Mouse (Mus musculus) adrenal gland, postnatal 25 days (tissue): Measurements from ENCODE around the gene Gm20662. TPM values are rescaled to one million over a fixed set of nuclear protein-coding genes. Genes with fewer than 3 reads are reported as not detected.
A peak's percentile ranks its signal among the peaks of the same experiment; 100 is the strongest.

ENCODE experiments used
- DNase-seq: peaks from one replicate; pipeline ENCODE4 v3.0.0; 2021; ENCODE audit warnings: mixed read lengths
- microRNA-seq, 2 experiments: library from miRNA; unstranded; fragments of <30 nt; microRNA quantifications; one replicate each; pipeline ENCODE4 v1.2.0; 2021
- total RNA-seq: library from RNA; stranded (reverse); gene quantifications from 2 replicates; pipeline ENCODE4 v1.2.3, GENCODE M21; 2021

Gene Gm20662
- total RNA-seq, 1 experiment from 2014 or later, result 2.8 TPM

- no peak for DNase-seq
Observed at GRCm38 (mm10) chr9:108093586-108093985, 97.4 kb downstream of the Gm20662 start.

DNA sequence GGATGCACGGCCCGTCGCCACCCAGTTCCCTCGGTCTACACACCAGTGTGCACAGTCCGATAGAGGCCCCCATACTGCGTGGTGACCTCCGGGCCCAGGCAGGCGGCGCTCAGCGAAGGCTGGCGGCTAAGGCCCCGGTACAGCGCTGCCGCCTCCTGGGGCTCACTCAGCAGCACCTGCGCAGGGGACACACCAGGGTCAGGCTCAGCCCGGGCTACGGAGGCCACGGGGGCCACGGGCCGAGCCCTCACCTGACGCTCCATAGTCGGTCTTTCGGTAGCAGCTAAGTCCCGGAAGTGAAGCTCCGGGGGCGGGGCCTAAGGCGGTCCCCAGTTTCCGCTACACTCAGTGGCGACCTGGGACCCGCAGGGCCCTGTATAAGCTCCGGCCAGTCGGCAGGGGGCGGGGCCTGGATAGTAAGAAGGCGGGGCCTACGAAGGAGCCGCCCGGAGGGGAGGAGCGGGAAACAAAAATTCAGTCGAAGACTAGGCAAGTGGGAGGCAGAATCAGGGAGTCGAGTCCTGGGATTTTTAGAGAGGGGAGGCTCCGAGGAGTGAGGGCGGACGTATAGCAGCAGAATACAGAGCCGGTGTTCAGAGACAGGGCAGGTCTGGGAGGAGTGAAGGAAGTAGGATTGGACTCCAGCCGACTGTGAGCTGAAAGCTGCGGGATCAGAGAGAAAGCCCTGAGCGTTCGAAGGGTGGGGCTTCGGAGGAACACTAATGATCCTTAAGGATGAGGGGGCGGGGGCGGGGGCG lies 98.2 kb downstream of the Gm20662 start, which contains the start of gene Apeh:
TSS of gene Apeh (minus strand) at position 423 of the 758 bp plus-strand sequence.
- peak; percentile 96 for DNase-seq

Small RNAs within 50 kb of the gene (microRNA-seq; reads per million reads assigned to microRNA genes)
- 0 to 0.71 reads per million in 2 experiments for gene Mir7088

Other genes with a start within 250 kb of the Gm20662 start
- gene Rbm5, start 225.4 kb upstream of the Gm20662 start, total RNA-seq, result 135 and 149 TPM in 2 replicates
- 71.3 and 72.9 TPM in 2 replicates for gene Rbm6, start 123.1 kb upstream of the Gm20662 start, total RNA-seq
- 15.8 and 18.9 TPM in 2 replicates for gene Mon1a, start 108.2 kb upstream of the Gm20662 start, total RNA-seq
- 8.3 and 18.7 TPM in 2 replicates for gene Mst1r, start 89.5 kb upstream of the Gm20662 start, total RNA-seq
- not detected in 2 replicates for gene Actl11, start 67.9 kb upstream of the Gm20662 start, total RNA-seq
- gene Camkv, start 60.7 kb upstream of the Gm20662 start, total RNA-seq, result 2.4 and 3.1 TPM in 2 replicates
- gene Traip, start 46.2 kb upstream of the Gm20662 start, total RNA-seq, result 5.1 and 5.3 TPM in 2 replicates
- 19.0 and 22.2 TPM in 2 replicates for gene Uba7, start 20.8 kb upstream of the Gm20662 start, total RNA-seq
- 0.46 TPM in 1 of 2 replicates, not detected in the other for gene Gm20661, start 13.3 kb upstream of the Gm20662 start, total RNA-seq
- gene Inka1, start 10.5 kb upstream of the Gm20662 start, total RNA-seq, result 5.7 and 6.4 TPM in 2 replicates
- gene Cdhr4, start 3.9 kb upstream of the Gm20662 start, total RNA-seq, result 1.8 and 3.1 TPM in 2 replicates
- gene Ip6k1, start 6.2 kb downstream of the Gm20662 start, total RNA-seq, result 118 and 139 TPM in 2 replicates
- gene Gmppb, start 52.9 kb downstream of the Gm20662 start, total RNA-seq, result 18.1 and 22.1 TPM in 2 replicates
- 3.5 and 9.6 TPM in 2 replicates for gene Amigo3, start 56.8 kb downstream of the Gm20662 start, total RNA-seq
- gene Mst1, start 84.1 kb downstream of the Gm20662 start, total RNA-seq, result 0.39 and 2.7 TPM in 2 replicates
- gene Rnf123, start 87.0 kb downstream of the Gm20662 start, total RNA-seq, result 85.0 and 87.0 TPM in 2 replicates
- 100 and 123 TPM in 2 replicates for gene Apeh, start 98.3 kb downstream of the Gm20662 start, total RNA-seq
- 9.1 and 10.0 TPM in 2 replicates for gene Bsn, start 194.0 kb downstream of the Gm20662 start, total RNA-seq